Mouse (Mus musculus) megakaryocyte, adult 5-6 weeks (primary cell): ENCODE measurements around the gene Acox2. TPM values are rescaled to one million over a fixed set of nuclear protein-coding genes. Genes with fewer than 3 reads are reported as not detected.

Source experiments
- ATAC-seq: 2 replicates; pipeline ENCODE4 v1.8.0; 2016; ENCODE audit warnings: mild to moderate bottlenecking, inconsistent platforms; ENCODE audit not compliant: poor library complexity, severe bottlenecking
- total RNA-seq, 2 experiments: library from RNA; stranded (forward) in 1 of 2; stranded (reverse) in 1 of 2; fragments of 153-499, 151-499 nt in 1 of 2; fragments of 221-1000, 200-1000 nt in 1 of 2; gene quantifications; 2 replicates each; pipeline versions ENCODE4 v1.2.3 to v1.2.4; 2015 to 2017

Gene Acox2
- total RNA-seq, 2 experiments from 2014 or later: not detected

DNA sequence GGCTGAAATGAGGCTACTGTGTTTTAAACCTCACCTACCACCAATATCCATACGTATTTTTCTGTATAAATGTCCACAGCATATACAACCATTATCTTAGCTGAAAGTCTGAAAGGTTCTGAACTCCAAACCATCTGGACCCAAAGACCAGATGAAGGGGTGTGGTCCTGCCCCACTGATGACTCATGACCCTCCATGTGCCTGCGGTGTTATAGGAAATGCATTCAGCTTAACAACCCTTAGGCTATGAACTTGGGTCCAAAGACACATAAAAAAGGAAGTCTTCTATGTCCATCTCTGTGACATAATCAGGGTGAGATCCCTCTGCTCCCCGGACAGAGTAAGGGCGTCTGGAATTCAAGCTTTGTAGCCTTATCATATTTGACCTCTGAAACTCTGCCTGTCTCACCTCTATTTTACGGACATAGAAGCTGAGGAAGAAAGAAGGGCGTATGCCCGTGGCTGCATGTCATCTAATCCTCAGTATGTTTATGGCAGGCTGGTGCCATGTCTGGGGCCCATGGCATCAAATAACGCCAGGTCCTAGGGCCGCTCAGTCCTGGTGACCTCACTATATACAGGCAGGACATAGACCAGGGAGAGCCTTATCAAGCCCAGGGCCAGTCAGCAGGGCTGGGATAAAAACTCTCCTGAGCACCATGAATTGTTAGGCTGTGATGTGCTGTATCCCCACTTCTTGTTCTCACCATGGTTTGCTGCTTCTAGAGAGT is 8.8 kb downstream of the Acox2 start:
- no peak for ATAC-seq

DNA sequence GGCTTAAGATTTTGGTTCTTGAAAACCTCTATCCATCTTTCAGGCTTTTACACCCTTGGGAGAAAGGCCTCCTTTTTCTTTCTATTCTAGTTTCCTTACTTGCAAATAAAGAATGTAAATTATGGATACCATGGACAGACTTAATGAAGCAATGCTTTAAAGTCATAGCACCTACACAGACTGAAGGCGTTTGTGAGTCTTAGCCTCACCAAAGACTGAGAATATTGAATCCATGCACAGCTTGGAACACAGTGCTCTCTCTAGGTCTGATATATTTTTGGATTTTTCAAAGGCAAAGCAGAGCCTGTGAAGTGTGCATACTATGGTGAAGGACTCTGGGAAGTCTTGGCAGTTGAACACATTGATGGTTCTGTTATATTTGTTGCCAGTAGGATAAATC is 9.9 kb downstream of the Acox2 start:
- ATAC-seq: no peak

DNA sequence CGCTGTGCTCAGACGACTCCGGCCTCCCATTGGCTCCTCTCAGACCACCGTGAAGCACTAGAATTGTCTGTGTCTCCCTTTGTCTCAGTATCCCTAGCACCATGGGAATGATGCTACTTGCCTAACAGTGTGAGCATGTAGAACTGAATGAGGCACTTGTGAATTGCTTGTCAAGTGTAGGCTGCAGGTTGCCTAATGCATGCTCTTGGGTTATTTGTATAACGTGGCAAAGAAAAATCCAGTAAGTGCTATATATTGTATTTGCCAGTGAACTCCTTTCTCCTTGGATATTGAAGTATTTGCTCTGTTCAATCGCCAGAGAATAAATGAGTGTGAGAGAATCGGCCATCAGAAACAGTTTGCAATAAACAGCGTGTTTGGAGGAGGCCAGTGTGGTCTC is 12.3 kb downstream of the Acox2 start:
- no peak for ATAC-seq

- ATAC-seq: no peak
These were observed 14.9 kb downstream of the Acox2 start for GRCm38 (mm10) chr14:8244211-8244611.

DNA sequence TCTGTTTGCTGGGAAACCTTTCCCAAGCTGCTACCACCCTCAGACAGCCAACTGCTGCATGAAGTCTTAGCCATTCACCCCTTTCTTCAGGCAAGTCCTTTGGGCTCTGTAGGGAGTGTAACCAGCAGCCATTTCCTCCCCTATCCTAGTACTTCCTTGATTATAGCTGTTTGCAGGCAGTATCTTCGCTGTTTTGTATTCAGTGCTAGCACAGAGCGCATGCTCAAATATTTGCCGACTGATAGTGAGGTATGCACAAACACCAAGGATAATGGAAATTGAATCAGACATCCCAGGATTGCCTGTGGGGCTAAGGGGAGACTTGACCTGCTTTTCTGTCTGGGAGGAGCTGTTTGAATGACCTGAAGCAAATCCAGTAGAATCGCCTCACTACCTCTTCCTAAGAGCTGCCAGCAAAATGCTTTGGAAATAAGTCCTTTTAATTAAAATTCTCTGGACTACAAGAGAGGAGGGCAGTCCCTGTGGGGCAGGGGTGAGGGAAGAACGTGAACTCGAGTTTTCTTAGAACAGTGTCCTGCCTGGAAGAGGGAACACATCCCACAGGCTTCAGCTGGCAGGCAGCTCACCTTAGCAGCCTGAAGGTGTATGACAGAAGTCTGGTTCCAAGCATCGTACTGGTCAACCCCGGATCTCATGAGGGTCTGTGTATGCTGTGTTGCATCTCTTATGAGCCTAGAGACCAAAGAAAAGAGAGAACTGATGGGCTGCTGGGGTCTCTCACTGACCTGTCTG is 15.8 kb downstream of the Acox2 start:
- ATAC-seq: no peak

GRCm38 (mm10) chr14:8242388-8242920 is 16.7 kb downstream of the Acox2 start:
- ATAC-seq: peak; percentile 18; the same call in 1 of the 2 replicates

- no peak for ATAC-seq
These were observed 17.3 kb downstream of the Acox2 start for GRCm38 (mm10) chr14:8241816-8242215.

DNA sequence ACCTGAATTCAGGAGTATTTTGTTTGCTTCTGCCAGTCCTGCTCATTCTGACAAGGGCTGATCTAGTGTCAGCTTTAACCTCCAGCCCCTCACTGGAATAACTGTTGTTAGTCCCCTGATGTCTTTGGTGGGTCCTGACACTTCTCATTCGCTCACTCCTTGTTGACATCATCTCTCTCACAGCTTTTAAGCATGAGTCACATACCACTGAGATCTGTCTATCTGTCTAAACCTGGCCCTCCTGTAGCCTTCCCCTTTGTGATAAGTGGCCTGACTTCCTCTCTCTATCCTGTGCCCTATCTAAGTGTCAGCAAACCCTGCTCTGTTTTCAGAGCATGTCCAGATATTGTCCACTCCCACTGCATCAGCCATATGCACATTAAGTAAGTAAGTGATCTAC is 25.9 kb downstream of the Acox2 start:
- ATAC-seq: no peak

DNA sequence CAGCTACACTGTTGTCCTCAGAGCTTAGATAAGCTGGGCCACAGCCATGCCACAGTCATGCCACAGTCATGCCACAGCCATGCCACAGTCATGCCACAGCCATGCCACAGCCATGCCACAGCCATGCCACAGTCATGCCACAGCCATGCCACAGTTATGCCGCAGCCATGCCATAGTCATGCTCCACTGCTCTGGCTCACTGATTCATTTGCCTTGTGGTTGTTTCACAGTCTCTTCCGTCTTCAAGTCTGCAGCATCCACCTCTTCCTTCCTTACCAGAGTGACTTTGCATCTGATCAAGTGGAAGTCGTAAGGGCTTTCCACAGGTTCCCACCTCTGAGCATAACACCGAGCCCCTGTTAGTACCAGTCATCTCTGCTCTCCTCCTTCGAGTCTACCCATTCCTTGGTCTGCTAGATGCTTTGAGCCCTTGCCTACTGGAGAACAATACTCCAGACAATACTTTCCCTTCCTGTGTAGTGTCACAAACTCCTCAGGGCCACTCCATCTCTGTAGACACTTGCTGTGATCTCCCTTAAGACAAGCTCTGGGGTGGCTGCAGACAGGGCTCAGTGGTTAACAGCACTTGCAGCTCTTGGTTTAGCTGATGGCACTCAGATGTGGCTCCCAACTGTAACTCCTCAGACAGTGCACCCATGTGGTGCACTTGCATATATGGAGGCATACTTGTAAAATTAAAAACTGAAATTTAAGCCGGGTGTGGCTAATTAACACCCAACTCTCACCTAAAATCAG is 26.8 kb downstream of the Acox2 start:
- peak; percentile 43 for ATAC-seq

DNA sequence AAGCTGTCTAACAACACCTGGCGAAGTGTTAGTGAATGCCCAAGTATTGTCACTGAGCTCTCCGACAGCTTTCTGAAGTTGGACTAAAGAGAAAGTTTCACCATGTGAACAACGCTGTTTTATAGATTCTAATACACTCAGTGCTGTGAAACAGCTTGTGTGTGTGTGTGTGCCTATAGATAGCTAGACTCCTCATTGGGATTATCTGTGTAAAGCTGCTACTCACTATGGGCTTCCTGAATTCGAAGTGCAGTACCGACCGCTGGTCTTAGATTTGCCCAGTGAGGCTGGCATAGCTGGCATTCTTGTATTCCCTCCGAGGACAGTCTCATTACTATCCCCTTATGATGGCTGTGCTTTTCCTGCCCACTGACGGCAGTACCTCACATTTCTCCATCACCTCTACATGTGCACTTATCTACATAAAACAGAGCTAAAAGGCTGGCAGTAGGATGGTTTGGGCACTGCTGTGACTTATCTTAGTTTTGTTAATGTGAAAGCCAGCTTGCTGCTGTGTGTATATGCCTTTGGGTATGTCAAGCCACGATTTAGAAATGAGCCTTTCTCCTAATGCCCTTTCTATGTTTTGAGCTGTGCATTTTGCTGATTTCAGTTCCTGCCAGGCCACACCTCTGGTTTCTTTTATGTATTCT is 29.7 kb downstream of the Acox2 start:
- no peak for ATAC-seq

DNA sequence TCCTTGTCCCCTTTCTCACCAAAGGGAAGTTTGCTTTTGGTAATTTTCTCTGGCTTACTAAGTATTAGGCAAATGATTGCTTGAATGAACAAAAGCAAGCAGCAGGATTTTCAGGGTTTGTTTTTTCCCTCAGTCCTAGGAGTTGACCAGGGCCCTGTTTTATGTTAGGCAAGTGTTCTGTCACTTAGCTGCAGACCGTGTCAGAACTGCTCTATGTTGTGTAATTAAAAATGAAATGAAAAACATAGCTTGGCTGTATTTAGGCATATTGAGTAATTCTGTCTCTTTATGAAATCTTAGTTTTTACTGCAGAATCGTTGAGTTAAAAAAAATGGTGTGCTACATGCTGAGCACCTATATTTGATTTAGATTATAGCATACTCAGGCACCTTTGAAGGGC is 34.3 kb downstream of the Acox2 start:
- ATAC-seq: no peak

- ATAC-seq: peak; percentile 88
These were observed 35.5 kb downstream of the Acox2 start for GRCm38 (mm10) chr14:8223506-8224293.

DNA sequence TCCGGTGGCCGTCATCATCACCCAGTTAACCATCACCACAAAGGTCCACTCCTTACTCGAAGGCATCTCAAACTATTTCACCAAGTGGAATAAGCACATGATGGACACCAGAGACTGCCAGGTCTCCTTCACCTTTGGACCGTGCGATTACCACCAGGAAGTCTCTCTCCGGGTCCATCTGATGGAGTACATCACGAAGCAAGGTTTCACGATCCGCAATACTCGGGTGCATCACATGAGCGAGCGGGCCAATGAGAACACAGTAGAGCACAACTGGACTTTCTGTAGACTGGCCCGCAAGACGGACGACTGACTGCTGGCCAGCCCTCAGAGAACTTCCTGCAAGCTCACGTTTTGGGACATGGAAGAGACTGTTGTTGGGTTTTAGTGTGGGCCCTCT is 36.6 kb downstream of the Acox2 start:
- ATAC-seq: no peak

- no peak for ATAC-seq
These were observed 38.2 kb downstream of the Acox2 start for GRCm38 (mm10) chr14:8220912-8221311.

GRCm38 (mm10) chr14:8220306-8220705 is 38.8 kb downstream of the Acox2 start:
- peak; percentile 45 for ATAC-seq

GRCm38 (mm10) chr14:8219876-8220275 is 39.3 kb downstream of the Acox2 start:
- no peak for ATAC-seq

- ATAC-seq: no peak
These were observed 40.3 kb downstream of the Acox2 start for GRCm38 (mm10) chr14:8218730-8219380.

DNA sequence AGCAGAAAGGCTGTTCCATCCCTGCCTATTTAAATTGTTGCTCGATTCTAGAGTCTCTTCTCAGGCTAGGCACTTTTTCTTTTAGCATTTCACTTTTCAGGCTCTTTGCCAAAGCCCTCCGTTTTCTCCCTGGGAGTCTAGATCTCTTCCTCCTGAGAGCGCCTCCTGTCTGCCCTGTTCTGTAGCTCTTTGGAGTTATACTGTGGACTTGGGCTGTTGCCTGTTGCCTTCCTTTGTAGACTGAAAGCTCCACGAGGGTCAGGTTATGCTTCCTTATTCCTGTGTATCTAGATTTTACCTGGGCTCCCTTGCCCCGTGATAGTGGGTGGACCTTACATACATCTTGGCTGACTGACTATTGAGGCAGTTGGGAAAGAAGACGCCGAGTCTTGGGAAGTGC is 40.9 kb downstream of the Acox2 start:
- ATAC-seq: no peak

DNA sequence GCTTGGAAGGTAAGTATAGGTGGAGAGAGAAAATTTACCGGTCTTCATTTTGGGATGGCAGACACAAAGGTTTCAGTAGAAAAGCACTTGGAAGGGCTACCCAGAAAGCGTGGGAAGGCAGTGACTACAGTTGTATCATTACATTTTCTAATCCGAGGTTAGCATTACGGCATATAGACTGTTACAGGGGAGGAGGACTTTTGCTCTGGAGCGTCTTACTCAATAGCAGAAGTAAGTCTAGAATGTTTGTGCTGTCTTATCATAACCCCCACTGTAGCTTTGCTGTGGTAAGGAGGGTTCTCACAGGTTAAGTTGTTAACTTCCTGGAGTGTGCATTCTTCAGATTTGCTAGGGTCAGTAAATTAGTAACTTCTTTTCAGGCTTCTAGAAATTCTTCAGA is 43.1 kb downstream of the Acox2 start:
- no peak for ATAC-seq
